Mouse (Mus musculus): ENCODE measurements around the gene Sigirr. TPM values are rescaled to one million over a fixed set of nuclear protein-coding genes. Genes with fewer than 3 reads are reported as not detected.

The Sigirr gene
- 1.2 and 1.8 TPM in 2 replicates for polyA plus RNA-seq (2014; fragmentation: Nextera tagmentation; extraction: Ambion mirVana)

GRCm38 (mm10) chr7:141099911-141100691, at the start of gene Sigirr:
Gene Sigirr, minus strand, starts transcription at chr7:141100572.
- H3K9ac ChIP-seq (ENCODE audit: low read length), result peak within 1 kb of the TSS; percentile 14; the same call in 1 of the 2 replicates
- no peaks in the 10 kb centered on the region for H3K36me3 ChIP-seq (ENCODE audit: control insufficient read depth, insufficient read depth, low read length)
- H3K27me3 ChIP-seq (ENCODE audit: control insufficient read depth, insufficient read depth, low read length), result peaks cover 20% of the 10 kb centered on the region
- WGBS, result under 1% methylated on average over 56 of the region's 56 CpGs
- H3K4me2 ChIP-seq (ENCODE audit: low read depth, low read length, severe bottlenecking), result peak within 1 kb of the TSS; percentile 50
- H3K4me3 ChIP-seq (ENCODE audit: low read depth, low read length), result peak within 1 kb of the TSS; percentile 21
- H3K9me3 ChIP-seq (ENCODE audit: control insufficient read depth, low read length), result no peaks in the 10 kb centered on the region
- ATAC-seq (replicated peaks; ENCODE audit: low FRiP score) (no peak; the same call in 1 of the 2 replicates), DNase-seq (ENCODE audit: low spot score) (peak; percentile 69)
- H3K27ac ChIP-seq (ENCODE audit: low read depth, low read length), result no peak within 1 kb of the TSS
- H3K4me1 ChIP-seq (replicated peaks; ENCODE audit: control insufficient read depth, insufficient read depth, low read length), result no peaks in the 10 kb centered on the region

GRCm38 (mm10) chr7:141148639-141149038, 48.3 kb upstream of the Sigirr start:
- DNase-seq (ENCODE audit: low spot score) (no peak), ATAC-seq (replicated peaks; ENCODE audit: low FRiP score) (no peak)
- WGBS, result 83% methylated on average over 4 of the region's 4 CpGs
- Histone ChIP-seq H3K4me1 (replicated peaks; ENCODE audit: control insufficient read depth, insufficient read depth, low read length) (no peaks in the 10 kb centered on the region), H3K4me3 (ENCODE audit: low read depth, low read length) (no peak overlapping the region), H3K4me2 (ENCODE audit: low read depth, low read length, severe bottlenecking) (no peak overlapping the region), H3K27me3 (ENCODE audit: control insufficient read depth, insufficient read depth, low read length) (no peaks in the 10 kb centered on the region), H3K27ac (ENCODE audit: low read depth, low read length) (no peak overlapping the region), H3K36me3 (ENCODE audit: control insufficient read depth, insufficient read depth, low read length) (no peaks in the 10 kb centered on the region; the same call in 1 of the 2 replicates), H3K9me3 (ENCODE audit: control insufficient read depth, low read length) (no peaks in the 10 kb centered on the region), H3K9ac (ENCODE audit: low read length) (no peak overlapping the region)

GRCm38 (mm10) chr7:141147044-141147443, 46.7 kb upstream of the Sigirr start:
- Histone ChIP-seq H3K27me3 (ENCODE audit: control insufficient read depth, insufficient read depth, low read length) (no peaks in the 10 kb centered on the region), H3K36me3 (ENCODE audit: control insufficient read depth, insufficient read depth, low read length) (no peaks in the 10 kb centered on the region; the same call in 1 of the 2 replicates), H3K27ac (ENCODE audit: low read depth, low read length) (no peak overlapping the region), H3K4me2 (ENCODE audit: low read depth, low read length, severe bottlenecking) (no peak overlapping the region), H3K4me1 (replicated peaks; ENCODE audit: control insufficient read depth, insufficient read depth, low read length) (no peaks in the 10 kb centered on the region), H3K9me3 (ENCODE audit: control insufficient read depth, low read length) (no peaks in the 10 kb centered on the region), H3K4me3 (ENCODE audit: low read depth, low read length) (no peak overlapping the region), H3K9ac (ENCODE audit: low read length) (no peak overlapping the region)
- ATAC-seq (replicated peaks; ENCODE audit: low FRiP score) (no peak), DNase-seq (ENCODE audit: low spot score) (no peak)
- WGBS, result 91% methylated on average over 6 of the region's 6 CpGs

- Histone ChIP-seq H3K4me3 (ENCODE audit: low read depth, low read length) (no peak overlapping the region), H3K27me3 (ENCODE audit: control insufficient read depth, insufficient read depth, low read length) (no peaks in the 10 kb centered on the region), H3K9ac (ENCODE audit: low read length) (no peak overlapping the region), H3K4me2 (ENCODE audit: low read depth, low read length, severe bottlenecking) (no peak overlapping the region), H3K27ac (ENCODE audit: low read depth, low read length) (no peak overlapping the region), H3K9me3 (ENCODE audit: control insufficient read depth, low read length) (no peaks in the 10 kb centered on the region), H3K4me1 (replicated peaks; ENCODE audit: control insufficient read depth, insufficient read depth, low read length) (no peaks in the 10 kb centered on the region), H3K36me3 (ENCODE audit: control insufficient read depth, insufficient read depth, low read length) (no peaks in the 10 kb centered on the region; the same call in 1 of the 2 replicates)
- 96% methylated on average over 12 of the region's 12 CpGs for WGBS
- ATAC-seq (replicated peaks; ENCODE audit: low FRiP score) (no peak), DNase-seq (ENCODE audit: low spot score) (no peak)
Measured at GRCm38 (mm10) chr7:141146043-141146595, 45.7 kb upstream of the Sigirr start.

- ATAC-seq (replicated peaks; ENCODE audit: low FRiP score) (no peak), DNase-seq (ENCODE audit: low spot score) (no peak)
- H3K27ac ChIP-seq (ENCODE audit: low read depth, low read length), result no peak overlapping the region
- H3K9ac ChIP-seq (ENCODE audit: low read length), result no peak overlapping the region
- no peak overlapping the region for H3K4me2 ChIP-seq (ENCODE audit: low read depth, low read length, severe bottlenecking)
- no peaks in the 10 kb centered on the region for H3K27me3 ChIP-seq (ENCODE audit: control insufficient read depth, insufficient read depth, low read length)
- H3K4me1 ChIP-seq (replicated peaks; ENCODE audit: control insufficient read depth, insufficient read depth, low read length), result no peaks in the 10 kb centered on the region
- no peak overlapping the region for H3K4me3 ChIP-seq (ENCODE audit: low read depth, low read length)
- WGBS, result 64% methylated on average over 1 of the region's 1 CpGs
- H3K9me3 ChIP-seq (ENCODE audit: control insufficient read depth, low read length), result no peaks in the 10 kb centered on the region
- H3K36me3 ChIP-seq (ENCODE audit: control insufficient read depth, insufficient read depth, low read length), result no peaks in the 10 kb centered on the region; the same call in 1 of the 2 replicates
Measured at GRCm38 (mm10) chr7:141145403-141145802, 45.0 kb upstream of the Sigirr start.

GRCm38 (mm10) chr7:141144650-141145049, 44.3 kb upstream of the Sigirr start:
- Histone ChIP-seq H3K4me1 (replicated peaks; ENCODE audit: control insufficient read depth, insufficient read depth, low read length) (no peaks in the 10 kb centered on the region), H3K27me3 (ENCODE audit: control insufficient read depth, insufficient read depth, low read length) (no peaks in the 10 kb centered on the region), H3K4me2 (ENCODE audit: low read depth, low read length, severe bottlenecking) (no peak overlapping the region), H3K4me3 (ENCODE audit: low read depth, low read length) (no peak overlapping the region), H3K36me3 (ENCODE audit: control insufficient read depth, insufficient read depth, low read length) (no peaks in the 10 kb centered on the region; the same call in 1 of the 2 replicates), H3K9me3 (ENCODE audit: control insufficient read depth, low read length) (no peaks in the 10 kb centered on the region), H3K27ac (ENCODE audit: low read depth, low read length) (no peak overlapping the region), H3K9ac (ENCODE audit: low read length) (no peak overlapping the region)
- DNase-seq (ENCODE audit: low spot score), result no peak
- no peak for ATAC-seq (replicated peaks; ENCODE audit: low FRiP score)
- 91% methylated on average over 3 of the region's 3 CpGs for WGBS

GRCm38 (mm10) chr7:141143861-141144260, 43.5 kb upstream of the Sigirr start:
- no peak overlapping the region for H3K27ac ChIP-seq (ENCODE audit: low read depth, low read length)
- 86% methylated on average over 2 of the region's 2 CpGs for WGBS
- H3K4me3 ChIP-seq (ENCODE audit: low read depth, low read length), result no peak overlapping the region
- no peaks in the 10 kb centered on the region for H3K4me1 ChIP-seq (replicated peaks; ENCODE audit: control insufficient read depth, insufficient read depth, low read length)
- H3K27me3 ChIP-seq (ENCODE audit: control insufficient read depth, insufficient read depth, low read length), result no peaks in the 10 kb centered on the region
- ATAC-seq (replicated peaks; ENCODE audit: low FRiP score) (no peak), DNase-seq (ENCODE audit: low spot score) (no peak)
- no peak overlapping the region for H3K9ac ChIP-seq (ENCODE audit: low read length)
- no peaks in the 10 kb centered on the region; the same call in 1 of the 2 replicates for H3K36me3 ChIP-seq (ENCODE audit: control insufficient read depth, insufficient read depth, low read length)
- H3K9me3 ChIP-seq (ENCODE audit: control insufficient read depth, low read length), result no peaks in the 10 kb centered on the region
- H3K4me2 ChIP-seq (ENCODE audit: low read depth, low read length, severe bottlenecking), result no peak overlapping the region

- Histone ChIP-seq H3K4me2 (ENCODE audit: low read depth, low read length, severe bottlenecking) (no peak overlapping the region), H3K27ac (ENCODE audit: low read depth, low read length) (no peak overlapping the region), H3K9ac (ENCODE audit: low read length) (no peak overlapping the region), H3K4me1 (replicated peaks; ENCODE audit: control insufficient read depth, insufficient read depth, low read length) (no peaks in the 10 kb centered on the region), H3K27me3 (ENCODE audit: control insufficient read depth, insufficient read depth, low read length) (no peaks in the 10 kb centered on the region), H3K36me3 (ENCODE audit: control insufficient read depth, insufficient read depth, low read length) (no peaks in the 10 kb centered on the region; the same call in 1 of the 2 replicates), H3K9me3 (ENCODE audit: control insufficient read depth, low read length) (no peaks in the 10 kb centered on the region), H3K4me3 (ENCODE audit: low read depth, low read length) (no peak overlapping the region)
- WGBS, result 48% methylated on average over 5 of the region's 5 CpGs
- DNase-seq (ENCODE audit: low spot score) (no peak), ATAC-seq (replicated peaks; ENCODE audit: low FRiP score) (no peak)
Measured at GRCm38 (mm10) chr7:141143112-141143511, 42.7 kb upstream of the Sigirr start.
